Mouse (Mus musculus) erythroblast, embryonic 14.5 days (primary cell): ENCODE measurements around the gene Pdcd11.

Experiments used
- GATA1 ChIP-seq: IDR thresholded peaks from 2 replicates; pipeline ENCODE4 v1.6.1; 2012; ENCODE audit warnings: low read length, inconsistent platforms, mixed read lengths
- TAL1 ChIP-seq: IDR thresholded peaks from 3 replicates; pipeline ENCODE4 v1.6.1; 2012; ENCODE audit warnings: low read length, inconsistent platforms, mixed read lengths

DNA sequence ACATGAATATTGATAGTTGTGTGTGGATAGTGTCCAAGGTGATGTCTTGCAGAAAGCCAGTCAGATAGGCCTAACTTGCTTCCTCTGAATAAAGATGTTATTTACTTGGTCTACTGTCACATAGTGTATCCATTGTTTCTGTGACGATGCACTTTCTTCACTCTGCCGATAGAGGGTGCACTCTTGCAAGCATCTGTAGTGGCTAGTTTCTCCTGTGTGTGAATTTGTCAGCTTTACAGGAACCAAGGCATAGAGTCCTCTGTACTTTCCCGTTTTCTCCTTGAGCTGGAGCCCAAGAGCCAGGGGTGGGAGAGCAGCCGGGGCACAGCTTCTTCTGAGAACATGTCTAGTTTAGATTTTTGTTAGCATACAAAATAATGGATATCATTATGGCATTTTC is 30.5 kb downstream of the Pdcd11 start:
- TF ChIP-seq GATA1 (no peak), TAL1 (no peak)
